Mouse (Mus musculus) brain, embryonic 18.5 days (tissue): ENCODE measurements around the gene Ccdc88c.

Source experiments
- DNase-seq: peaks from one replicate; pipeline ENCODE4 v3.0.0-alpha.2; 2012; ENCODE audit warnings: low read depth, low spot score

The Ccdc88c gene

GRCm38 (mm10) chr12:100969808-100970207 lies 59.0 kb downstream of the Ccdc88c start:
- DNase-seq, result no peak

- no peak for DNase-seq
Measured at GRCm38 (mm10) chr12:100967383-100967782, 61.5 kb downstream of the Ccdc88c start.

GRCm38 (mm10) chr12:100966253-100966652 lies 62.6 kb downstream of the Ccdc88c start:
- no peak for DNase-seq

DNA sequence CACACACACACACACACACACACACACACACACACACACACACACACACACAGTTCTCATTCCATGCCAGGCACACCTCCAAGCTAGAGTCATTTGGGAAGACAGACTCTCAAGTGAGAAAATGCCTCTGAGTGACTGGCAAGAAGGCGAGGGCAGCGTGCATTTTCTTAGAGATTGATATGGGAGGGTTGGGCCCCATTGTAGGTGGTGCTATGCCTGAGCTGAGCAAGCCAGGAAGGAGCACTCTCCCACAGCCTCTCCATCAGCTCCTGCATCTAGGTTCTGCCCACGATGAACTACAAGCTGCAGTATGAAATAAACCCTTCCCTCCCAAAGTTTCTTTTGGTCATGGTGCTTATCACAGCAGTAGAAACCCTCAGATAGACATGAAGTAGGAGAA lies 63.6 kb downstream of the Ccdc88c start:
- no peak for DNase-seq

- DNase-seq, result no peak
Measured at GRCm38 (mm10) chr12:100958621-100959592, 69.9 kb downstream of the Ccdc88c start.

GRCm38 (mm10) chr12:100958006-100958405 lies 70.8 kb downstream of the Ccdc88c start:
- no peak for DNase-seq

DNA sequence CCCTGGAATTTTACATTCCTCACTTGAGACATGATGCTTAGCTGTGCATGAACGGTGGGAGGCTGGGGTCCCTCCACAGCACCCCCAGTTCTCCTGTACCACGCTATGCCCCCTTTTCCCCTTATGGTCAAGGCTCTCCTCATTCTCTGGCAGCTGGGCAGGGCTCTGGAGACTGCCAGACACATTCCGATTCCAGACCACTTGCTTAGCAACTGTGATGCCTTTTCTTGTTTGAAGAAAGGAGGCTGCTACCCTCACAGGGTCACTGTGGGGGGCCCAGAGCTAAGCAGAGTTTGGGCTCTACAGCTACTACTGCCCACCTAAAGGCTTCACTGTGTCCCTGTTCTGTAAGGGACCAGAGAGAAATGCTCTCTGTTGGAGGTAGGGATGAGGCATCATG lies 71.6 kb downstream of the Ccdc88c start:
- no peak for DNase-seq

- no peak for DNase-seq
Measured at GRCm38 (mm10) chr12:100956825-100957224, 72.0 kb downstream of the Ccdc88c start.

DNA sequence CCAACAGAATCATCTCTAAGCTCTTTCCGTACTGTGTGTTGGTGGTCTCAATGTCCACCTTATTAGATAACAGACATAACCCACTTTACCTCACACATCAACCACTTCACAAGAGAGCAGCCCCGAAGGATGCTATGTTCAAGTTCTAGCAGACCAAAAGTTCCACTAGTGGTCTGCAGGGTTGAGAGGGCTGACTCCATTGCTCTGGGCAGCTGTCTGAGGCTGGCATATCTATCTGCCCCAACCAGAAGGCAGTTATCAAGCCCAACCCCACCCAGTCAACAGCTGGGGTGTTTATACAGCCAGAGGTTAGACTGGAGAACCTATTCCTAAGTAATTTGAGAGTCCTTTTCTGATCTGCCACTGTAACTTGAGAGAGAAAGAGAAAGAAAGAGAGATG lies 72.8 kb downstream of the Ccdc88c start:
- no peak for DNase-seq

DNA sequence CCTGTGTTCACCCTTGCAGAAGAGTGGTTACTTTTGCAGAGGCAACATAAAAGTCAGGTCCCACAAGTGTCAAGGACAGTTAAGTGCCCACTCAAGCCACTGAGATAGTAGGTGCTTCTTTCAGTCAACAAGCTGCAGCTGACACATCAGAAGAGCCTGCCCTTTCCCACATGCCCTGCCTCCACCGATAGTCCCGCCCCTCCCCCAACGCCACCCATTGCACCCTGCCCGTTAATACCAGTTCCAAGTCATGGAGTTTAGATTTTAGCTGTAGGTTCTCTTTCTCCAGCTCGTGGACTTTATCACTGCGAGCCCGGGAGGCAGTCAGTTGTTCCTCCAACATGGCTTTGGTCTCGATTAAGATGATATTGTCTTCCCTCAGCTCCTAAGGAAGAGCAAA lies 74.9 kb downstream of the Ccdc88c start:
- no peak for DNase-seq

- DNase-seq, result peak; percentile 46
Measured at GRCm38 (mm10) chr12:100952193-100952931, 76.5 kb downstream of the Ccdc88c start.

GRCm38 (mm10) chr12:100949146-100949545 lies 79.7 kb downstream of the Ccdc88c start:
- DNase-seq, result no peak

GRCm38 (mm10) chr12:100948021-100948420 lies 80.8 kb downstream of the Ccdc88c start:
- no peak for DNase-seq

GRCm38 (mm10) chr12:100945948-100946347 lies 82.9 kb downstream of the Ccdc88c start:
- DNase-seq, result no peak

- DNase-seq, result no peak
Measured at GRCm38 (mm10) chr12:100945501-100945900, 83.4 kb downstream of the Ccdc88c start.

DNA sequence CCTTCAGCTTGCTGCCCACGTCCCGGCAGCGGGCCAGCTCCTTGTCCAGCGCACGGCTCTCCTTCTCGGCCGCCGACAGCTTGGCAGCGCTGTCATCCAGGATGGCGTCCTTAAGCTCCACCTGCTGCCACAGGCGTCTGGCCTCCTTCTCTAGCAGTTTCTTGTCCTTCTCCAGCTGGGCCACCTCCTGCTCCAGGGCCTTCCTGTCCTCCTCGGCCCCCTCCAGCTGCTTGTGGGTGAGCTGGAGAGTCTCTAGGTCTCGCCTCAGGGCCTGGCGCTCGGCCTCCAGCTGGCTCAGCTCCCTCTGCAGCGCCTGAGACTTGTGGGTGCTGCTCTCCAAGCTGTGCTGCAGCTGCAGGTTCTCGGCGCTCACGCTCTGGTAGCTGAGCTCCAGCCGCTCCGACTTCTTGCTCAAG lies 83.9 kb downstream of the Ccdc88c start:
- DNase-seq, result no peak

- no peak for DNase-seq
Measured at GRCm38 (mm10) chr12:100943146-100943545, 85.7 kb downstream of the Ccdc88c start.

GRCm38 (mm10) chr12:100941361-100941760 lies 87.5 kb downstream of the Ccdc88c start:
- DNase-seq, result no peak

DNA sequence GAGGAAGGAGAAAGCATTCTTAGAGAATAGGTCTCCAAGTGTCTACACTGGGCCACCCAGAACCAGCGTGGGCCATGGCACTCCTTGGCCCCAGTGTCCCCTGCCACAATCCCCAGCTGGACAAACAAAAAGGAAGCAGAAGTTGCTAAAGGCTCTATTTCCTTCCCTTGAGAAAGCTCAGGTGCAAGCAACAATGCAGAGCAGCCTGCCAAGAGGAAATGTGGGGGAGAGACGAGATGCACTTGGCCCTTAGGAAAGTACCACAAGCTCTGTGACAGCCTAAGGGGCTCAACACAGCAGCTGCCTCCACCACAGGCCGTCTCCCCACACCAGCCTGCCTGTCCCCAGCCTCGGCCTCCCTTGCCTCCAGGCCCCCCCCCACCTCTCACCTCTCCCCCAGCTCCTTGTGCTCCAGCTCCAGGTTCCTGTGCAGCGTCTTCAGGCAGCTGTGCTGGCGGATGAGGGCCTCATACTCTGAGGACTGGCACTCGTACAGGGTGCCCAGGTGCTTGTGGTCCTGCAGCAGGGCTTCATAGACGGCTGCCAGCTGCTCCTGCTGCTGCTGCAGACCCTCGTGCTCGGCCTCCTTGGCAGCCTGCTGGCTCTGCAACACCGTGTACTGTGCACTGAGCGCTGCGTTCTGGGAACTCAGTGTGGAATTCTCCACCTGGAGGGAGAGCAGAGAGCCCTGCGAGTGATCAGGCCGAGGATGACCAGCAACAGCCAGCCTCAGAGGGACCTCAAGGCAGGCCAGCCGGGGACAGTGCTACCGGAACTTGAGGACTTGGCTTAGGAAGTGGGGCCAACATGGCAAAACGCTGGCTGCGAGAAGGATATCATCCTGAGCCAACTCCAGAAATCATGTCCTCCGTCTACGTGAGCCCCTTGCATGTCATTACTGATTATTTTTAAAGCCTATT lies 91.2 kb downstream of the Ccdc88c start:
- DNase-seq, result no peak

DNA sequence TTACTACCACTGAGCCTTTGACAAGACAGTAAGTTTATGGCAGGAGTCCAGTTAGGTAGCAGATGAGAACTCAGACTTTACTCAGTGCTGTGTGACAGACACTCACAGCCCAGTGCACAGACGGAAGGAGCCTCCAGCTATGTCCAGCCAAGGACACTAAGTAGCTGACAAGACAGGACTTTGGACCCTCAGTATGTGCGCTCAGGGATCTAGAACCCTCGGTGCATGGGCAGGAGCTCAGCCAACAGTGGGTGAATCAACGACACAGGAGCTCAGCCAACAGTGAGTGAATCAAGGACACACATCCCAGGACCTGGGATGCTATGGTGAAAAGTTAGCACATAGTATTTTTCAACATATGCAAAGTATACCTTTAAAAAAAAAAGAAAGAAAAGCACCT lies 92.1 kb downstream of the Ccdc88c start:
- no peak for DNase-seq

- DNase-seq, result no peak
Measured at GRCm38 (mm10) chr12:100936116-100936515, 92.7 kb downstream of the Ccdc88c start.

GRCm38 (mm10) chr12:100934796-100935195 lies 94.1 kb downstream of the Ccdc88c start:
- DNase-seq, result no peak
